Mouse (Mus musculus) embryonic fibroblast, embryonic 13.5 days (primary cell): Measurements from ENCODE around the gene Birc5.
A peak's percentile ranks its signal among the peaks of the same experiment; 100 is the strongest.

Experiments
- CTCF ChIP-seq: IDR thresholded peaks from 2 replicates; pipeline ENCODE4 v1.5.1; 2011; ENCODE audit warnings: mild to moderate bottlenecking, control low read depth, low read length, moderate library complexity, borderline replicate concordance; ENCODE audit not compliant: insufficient read depth
- POLR2A ChIP-seq: IDR thresholded peaks from 2 replicates; pipeline ENCODE4 v1.6.1; 2011; ENCODE audit warnings: low read depth, mild to moderate bottlenecking, control low read depth, low read length, moderate library complexity

GRCm38 (mm10) chr11:117824060-117824969 lies 24.7 kb upstream of the Birc5 start:
- TF ChIP-seq CTCF (peak; percentile 89), POLR2A (peak; percentile 30; the same call in 1 of the 2 replicates)
